Comparison of ENCODE assay signal across 14 mouse cellular contexts in genomic region chr1:88279111-88280005, GRCm38 (mm10). TPM values are rescaled to one million over a fixed set of nuclear protein-coding genes. Genes with fewer than 3 reads are reported as not detected.
DNase-seq lines count a peak whose midpoint lies in the region; ATAC-seq and TF ChIP-seq lines count a peak whose summit lies in the region.
"Had no signal": no experiment of that assay in that cellular context is flagged by ENCODE, and none has a peak within 500 bp of the region (broad histone marks: within the 10 kb centered on the region; RNA-seq: fewer than 3 reads in every experiment).

No protein-coding gene starts in this region.

- no peak overlapping the region for H3K9ac ChIP-seq in midbrain, embryonic 11.5 days (ENCODE audit: low read length)
- no peak overlapping the region for H3K9ac ChIP-seq in midbrain, postnatal 0 days (replicated peaks; ENCODE audit: low read length, poor library complexity, severe bottlenecking)
- no peak overlapping the region for H3K9ac ChIP-seq in stomach, postnatal 0 days (ENCODE audit: low read length)
- H3K9ac ChIP-seq: embryonic facial prominence, embryonic 12.5 days; neural tube, embryonic 13.5 days had no signal

- H3K36me3 ChIP-seq in midbrain, embryonic 11.5 days (ENCODE audit: control insufficient read depth, insufficient read depth, low read length): peaks cover 12% of the 10 kb centered on the region
- H3K36me3 ChIP-seq in midbrain, postnatal 0 days (ENCODE audit: insufficient read depth, low read length): peaks cover 1% of the 10 kb centered on the region; the same call in 1 of the 2 replicates
- H3K36me3 ChIP-seq in stomach, postnatal 0 days (ENCODE audit: control insufficient read depth, insufficient read depth, low read length): peaks cover 9% of the 10 kb centered on the region; the same call in 1 of the 2 replicates
- peaks cover 18% of the 10 kb centered on the region for H3K36me3 ChIP-seq in limb, embryonic 10.5 days

- TF ChIP-seq EP300 in stomach, postnatal 0 days (optimal IDR thresholded peaks at IDR 0.05): no peak

- 72% methylated on average over 9 of the region's 9 CpGs for WGBS in midbrain, embryonic 11.5 days
- 70% methylated on average over 9 of the region's 9 CpGs for WGBS in midbrain, postnatal 0 days
- WGBS in stomach, postnatal 0 days: 43% methylated on average over 9 of the region's 9 CpGs
- WGBS in limb, embryonic 10.5 days: 73% methylated on average over 9 of the region's 9 CpGs

- peak; percentile 59 for DNase-seq in adrenal gland, postnatal 10 days
- DNase-seq in adrenal gland, postnatal 36 days: no peak
- peak; percentile 87 for DNase-seq in midbrain, embryonic 11.5 days (ENCODE audit: low spot score, missing footprints)
- DNase-seq in midbrain, postnatal 0 days (ENCODE audit: low spot score): no peak
- DNase-seq in kidney, postnatal 36 days: peak; percentile 48 to 85
- DNase-seq in stomach, postnatal 0 days (ENCODE audit: low spot score): peak; percentile 60
- no peak for DNase-seq in limb, embryonic 10.5 days (ENCODE audit: low spot score)
- DNase-seq in c-Kit-positive CD71-positive TER-119-positive erythroid progenitor cells, embryonic 14.5 days (ENCODE audit: low spot score): no peak
- DNase-seq: B cell, adult 2 months; layer of hippocampus, postnatal 36 days had no signal

- H3K4me2 ChIP-seq in midbrain, embryonic 11.5 days: no peak overlapping the region
- no peak overlapping the region for H3K4me2 ChIP-seq in midbrain, postnatal 0 days (ENCODE audit: low read depth, low read length, poor library complexity, severe bottlenecking)
- H3K4me2 ChIP-seq in stomach, postnatal 0 days (replicated peaks; ENCODE audit: low read depth): no peak overlapping the region
- H3K4me2 ChIP-seq: embryonic facial prominence, embryonic 12.5 days; neural tube, embryonic 13.5 days had no signal

- no peak for ATAC-seq in midbrain, embryonic 11.5 days (ENCODE audit: low FRiP score)
- no peak for ATAC-seq in midbrain, postnatal 0 days (ENCODE audit: low FRiP score)
- no peak for ATAC-seq in stomach, postnatal 0 days (ENCODE audit: low FRiP score, low TSS enrichment)

- H3K9me3 ChIP-seq in midbrain, embryonic 11.5 days (ENCODE audit: control insufficient read depth, low read length): peaks cover 26% of the 10 kb centered on the region
- peaks cover 27% of the 10 kb centered on the region for H3K9me3 ChIP-seq in midbrain, postnatal 0 days (ENCODE audit: low read length)
- H3K9me3 ChIP-seq in stomach, postnatal 0 days (ENCODE audit: control insufficient read depth, low read length): no peaks in the 10 kb centered on the region
- H3K9me3 ChIP-seq in limb, embryonic 10.5 days (replicated peaks): peaks cover 29% of the 10 kb centered on the region

- H3K27me3 ChIP-seq in midbrain, embryonic 11.5 days (ENCODE audit: control insufficient read depth, insufficient read depth, low read length): no peaks in the 10 kb centered on the region
- H3K27me3 ChIP-seq in midbrain, postnatal 0 days (ENCODE audit: insufficient read depth, low read length): no peaks in the 10 kb centered on the region
- no peaks in the 10 kb centered on the region for H3K27me3 ChIP-seq in stomach, postnatal 0 days (ENCODE audit: control insufficient read depth, insufficient read depth, low read length)
- no peaks in the 10 kb centered on the region for H3K27me3 ChIP-seq in limb, embryonic 10.5 days (ENCODE audit: low read depth, poor library complexity, severe bottlenecking)
- H3K27me3 ChIP-seq: embryonic facial prominence, embryonic 12.5 days; neural tube, embryonic 13.5 days had no signal

- H3K4me3 ChIP-seq in midbrain, embryonic 11.5 days (ENCODE audit: low read depth, low read length): no peak overlapping the region
- H3K4me3 ChIP-seq in midbrain, postnatal 0 days (ENCODE audit: low read depth, low read length): no peak overlapping the region
- H3K4me3 ChIP-seq in stomach, postnatal 0 days (ENCODE audit: low read depth, low read length): no peak overlapping the region
- H3K4me3 ChIP-seq in limb, embryonic 10.5 days: no peak overlapping the region
- H3K4me3 ChIP-seq: embryonic facial prominence, embryonic 12.5 days; neural tube, embryonic 13.5 days had no signal

- peaks cover 14% of the 10 kb centered on the region for H3K4me1 ChIP-seq in midbrain, embryonic 11.5 days (ENCODE audit: control insufficient read depth, insufficient read depth, low read length)
- peaks cover 11% of the 10 kb centered on the region for H3K4me1 ChIP-seq in midbrain, postnatal 0 days (ENCODE audit: insufficient read depth, low read length)
- H3K4me1 ChIP-seq in stomach, postnatal 0 days (replicated peaks; ENCODE audit: control insufficient read depth, insufficient read depth): peaks cover 12% of the 10 kb centered on the region
- peaks cover 14% of the 10 kb centered on the region for H3K4me1 ChIP-seq in limb, embryonic 10.5 days

- no peak overlapping the region for H3K27ac ChIP-seq in midbrain, embryonic 11.5 days (ENCODE audit: low read depth, low read length)
- H3K27ac ChIP-seq in midbrain, postnatal 0 days (ENCODE audit: low read depth, low read length): no peak overlapping the region
- H3K27ac ChIP-seq in stomach, postnatal 0 days (replicated peaks): no peak overlapping the region
- no peak overlapping the region for H3K27ac ChIP-seq in limb, embryonic 10.5 days
- H3K27ac ChIP-seq: embryonic facial prominence, embryonic 12.5 days; neural tube, embryonic 13.5 days had no signal

- no peak for TF ChIP-seq CTCF in midbrain, postnatal 0 days (IDR thresholded peaks at IDR 0.05)
- TF ChIP-seq CTCF in stomach, postnatal 0 days (IDR thresholded peaks at IDR 0.05; ENCODE audit: low read depth): no peak

RNA-seq across cellular contexts. Expression of gene Trpm8, which starts 1.9 kb away (rescaled TPM):
- total RNA-seq in adrenal gland, postnatal 10 days (2021): not detected
- not detected for total RNA-seq in adrenal gland, postnatal 36 days (2021)
- not detected in 2 replicates for polyA plus RNA-seq in midbrain, embryonic 11.5 days (2014; fragmentation: Nextera tagmentation; extraction: Ambion mirVana)
- 1.2 TPM in 2 replicates for total RNA-seq in midbrain, postnatal 0 days (2014; rRNA removed)
- 0.21 and 0.29 TPM in 2 replicates for polyA plus RNA-seq in midbrain, postnatal 0 days (2015; fragmentation: Nextera tagmentation; extraction: Ambion mirVana)
- 0.02 and 0.06 TPM in 2 replicates for polyA plus RNA-seq in stomach, postnatal 0 days (2015; fragmentation: Nextera tagmentation; extraction: Ambion mirVana)
- not detected in 2 replicates for polyA plus RNA-seq in limb, embryonic 10.5 days (2016; fragmentation: Nextera tagmentation; extraction: Ambion mirVana)
- total RNA-seq: gastrocnemius, adult 8-10 months had no signal
- polyA plus RNA-seq: embryonic facial prominence, embryonic 12.5 days; hindbrain, embryonic 11.5 days had no signal

RNA-seq across cellular contexts. Expression of gene Hjurp, which starts 1.9 kb away (rescaled TPM):
- 10 to 100 TPM; 63.8 to 91.9 TPM for total RNA-seq in adrenal gland, postnatal 10 days (2021)
- total RNA-seq in adrenal gland, postnatal 36 days (2021): 10 to 100 TPM; 31.0 to 35.9 TPM
- polyA plus RNA-seq in midbrain, embryonic 11.5 days (2014; fragmentation: Nextera tagmentation; extraction: Ambion mirVana): 135 TPM in 2 replicates
- 88.0 and 96.8 TPM in 2 replicates for total RNA-seq in midbrain, postnatal 0 days (2014; rRNA removed)
- polyA plus RNA-seq in midbrain, postnatal 0 days (2015; fragmentation: Nextera tagmentation; extraction: Ambion mirVana): 42.3 and 45.9 TPM in 2 replicates
- 30.0 and 34.1 TPM in 2 replicates for polyA plus RNA-seq in stomach, postnatal 0 days (2015; fragmentation: Nextera tagmentation; extraction: Ambion mirVana)
- polyA plus RNA-seq in limb, embryonic 10.5 days (2016; fragmentation: Nextera tagmentation; extraction: Ambion mirVana): 206 and 245 TPM in 2 replicates

RNA-seq across cellular contexts. Expression of gene Mroh2a, which starts 52.6 kb away (rescaled TPM):
- total RNA-seq in adrenal gland, postnatal 10 days (2021): 1 to 10 TPM in 1 of 2 experiments, under 1 TPM in 1; 0.67 to 1.3 TPM
- total RNA-seq in adrenal gland, postnatal 36 days (2021): under 1 TPM; 0.30 to 0.43 TPM
- 1.6 and 1.7 TPM in 2 replicates for polyA plus RNA-seq in midbrain, embryonic 11.5 days (2014; fragmentation: Nextera tagmentation; extraction: Ambion mirVana)
- not detected in 2 replicates for total RNA-seq in midbrain, postnatal 0 days (2014; rRNA removed)
- 0.56 and 1.2 TPM in 2 replicates for polyA plus RNA-seq in midbrain, postnatal 0 days (2015; fragmentation: Nextera tagmentation; extraction: Ambion mirVana)
- polyA plus RNA-seq in stomach, postnatal 0 days (2015; fragmentation: Nextera tagmentation; extraction: Ambion mirVana): 0.54 and 0.84 TPM in 2 replicates
- 1.2 and 1.3 TPM in 2 replicates for polyA plus RNA-seq in limb, embryonic 10.5 days (2016; fragmentation: Nextera tagmentation; extraction: Ambion mirVana)
- total RNA-seq: gastrocnemius, adult 8-10 months had no signal

Comparison
In these comparisons a context has a peak if more than half of its experiments do, and no peak if none do; other contexts are left out.
1. DNase-seq: peak in adrenal gland, postnatal 10 days (single experiment), midbrain, embryonic 11.5 days (single experiment), kidney, postnatal 36 days (2 of 2) and stomach, postnatal 0 days (single experiment); none in adrenal gland, postnatal 36 days (0 of 2), midbrain, postnatal 0 days (single experiment), limb, embryonic 10.5 days (single experiment) and c-Kit-positive CD71-positive TER-119-positive erythroid progenitor cells, embryonic 14.5 days (single experiment).